Mouse (Mus musculus): ENCODE measurements at regions not wholly inside any gene's neighbourhood (a gene's known extent, or its start where the extent isn't known, plus 50 kb on each side); places are given as distances from the start of the nearest gene placed in this dataset.

GRCm38 (mm10) chr16:72085181-72085580, 222.9 kb upstream of the Robo1 start:
- no peaks in the 10 kb centered on the region for H3K36me3 ChIP-seq (ENCODE audit: insufficient read depth, low read length)
- H3K4me1 ChIP-seq (replicated peaks; ENCODE audit: low read depth, low read length): no peaks in the 10 kb centered on the region
- TF ChIP-seq CTCF (conservative IDR thresholded peaks at IDR 0.05; ENCODE audit: low read length) (no peak), POU5F1 (IDR thresholded peaks at IDR 0.05; ENCODE audit: borderline replicate concordance, low read length) (no peak), NANOG (IDR thresholded peaks at IDR 0.05; ENCODE audit: borderline replicate concordance, low read length) (no peak)
- H3K9me3 ChIP-seq (ENCODE audit: low read length): no peaks in the 10 kb centered on the region
- H3K27me3 ChIP-seq (ENCODE audit: insufficient read depth, low read length): no peaks in the 10 kb centered on the region
- no peak overlapping the region for H3K4me3 ChIP-seq (replicated peaks; ENCODE audit: low read length)

DNA sequence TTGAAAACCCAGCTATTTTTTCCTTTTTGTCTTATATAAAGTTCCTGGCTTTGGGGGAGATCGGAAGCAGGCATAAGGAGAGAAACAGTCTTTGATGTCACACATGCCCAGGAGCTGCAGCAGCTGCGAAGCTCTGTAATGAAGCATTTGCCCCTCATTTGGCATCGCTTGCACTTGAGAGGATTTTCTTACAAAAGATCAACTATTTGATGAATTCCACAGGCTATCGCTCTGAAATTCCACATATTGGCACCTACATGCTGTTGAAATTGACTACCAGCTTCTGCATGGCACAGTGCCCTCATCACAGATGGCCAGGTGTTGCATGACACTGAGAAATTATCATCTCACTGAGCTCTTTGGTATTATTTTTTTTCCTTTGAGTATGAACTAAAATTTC, 220.1 kb upstream of the Robo1 start:
- H3K9me3 ChIP-seq (ENCODE audit: low read length): peaks cover 5% of the 10 kb centered on the region
- no peaks in the 10 kb centered on the region for H3K27me3 ChIP-seq (ENCODE audit: insufficient read depth, low read length)
- TF ChIP-seq NANOG (IDR thresholded peaks at IDR 0.05; ENCODE audit: borderline replicate concordance, low read length): no peak
- no peak for TF ChIP-seq CTCF (conservative IDR thresholded peaks at IDR 0.05; ENCODE audit: low read length)
- H3K4me1 ChIP-seq (replicated peaks; ENCODE audit: low read depth, low read length): no peaks in the 10 kb centered on the region
- no peak overlapping the region for H3K4me3 ChIP-seq (replicated peaks; ENCODE audit: low read length)
- H3K36me3 ChIP-seq (ENCODE audit: insufficient read depth, low read length): no peaks in the 10 kb centered on the region

GRCm38 (mm10) chr16:72088916-72089315, 219.2 kb upstream of the Robo1 start:
- TF ChIP-seq NANOG (IDR thresholded peaks at IDR 0.05; ENCODE audit: borderline replicate concordance, low read length) (no peak), CTCF (conservative IDR thresholded peaks at IDR 0.05; ENCODE audit: low read length) (no peak), POU5F1 (IDR thresholded peaks at IDR 0.05; ENCODE audit: borderline replicate concordance, low read length) (no peak)

More at GRCm38 (mm10) chr16:72088916-72089315, 219.2 kb upstream of the Robo1 start:
- Histone ChIP-seq H3K27me3 (ENCODE audit: insufficient read depth, low read length) (no peaks in the 10 kb centered on the region), H3K4me3 (replicated peaks; ENCODE audit: low read length) (no peak overlapping the region), H3K9me3 (ENCODE audit: low read length) (peaks cover 5% of the 10 kb centered on the region), H3K4me1 (replicated peaks; ENCODE audit: low read depth, low read length) (no peaks in the 10 kb centered on the region), H3K36me3 (ENCODE audit: insufficient read depth, low read length) (no peaks in the 10 kb centered on the region)

Measured in E14TG2a.4 (cell line).